Mouse (Mus musculus) erythroblast, adult 5-6 weeks (primary cell): ENCODE measurements around the gene Cnr1. TPM values are rescaled to one million over a fixed set of nuclear protein-coding genes. Genes with fewer than 3 reads are reported as not detected.

ENCODE experiments used
- ATAC-seq: replicated peaks from 2 replicates; pipeline ENCODE4 v1.8.0; 2016; ENCODE audit warnings: moderate number of reproducible peaks, mild to moderate bottlenecking, moderate TSS enrichment, inconsistent platforms; ENCODE audit not compliant: poor library complexity, low FRiP score, severe bottlenecking
- total RNA-seq, 2 experiments: library from RNA; stranded (forward) in 1 of 2; stranded (reverse) in 1 of 2; fragments of 150-400 nt in 1 of 2; fragments of 200-764, 138-1000 nt in 1 of 2; gene quantifications; 2 replicates each; pipeline versions ENCODE4 v1.2.3 to v1.2.4; 2015 to 2017; ENCODE audit warnings: low replicate concordance in 2 of 2

Cnr1 gene
- total RNA-seq (2015; ENCODE audit: low replicate concordance) (not detected in 2 replicates), total RNA-seq (2017; ENCODE audit: low replicate concordance) (not detected in 2 replicates)

DNA sequence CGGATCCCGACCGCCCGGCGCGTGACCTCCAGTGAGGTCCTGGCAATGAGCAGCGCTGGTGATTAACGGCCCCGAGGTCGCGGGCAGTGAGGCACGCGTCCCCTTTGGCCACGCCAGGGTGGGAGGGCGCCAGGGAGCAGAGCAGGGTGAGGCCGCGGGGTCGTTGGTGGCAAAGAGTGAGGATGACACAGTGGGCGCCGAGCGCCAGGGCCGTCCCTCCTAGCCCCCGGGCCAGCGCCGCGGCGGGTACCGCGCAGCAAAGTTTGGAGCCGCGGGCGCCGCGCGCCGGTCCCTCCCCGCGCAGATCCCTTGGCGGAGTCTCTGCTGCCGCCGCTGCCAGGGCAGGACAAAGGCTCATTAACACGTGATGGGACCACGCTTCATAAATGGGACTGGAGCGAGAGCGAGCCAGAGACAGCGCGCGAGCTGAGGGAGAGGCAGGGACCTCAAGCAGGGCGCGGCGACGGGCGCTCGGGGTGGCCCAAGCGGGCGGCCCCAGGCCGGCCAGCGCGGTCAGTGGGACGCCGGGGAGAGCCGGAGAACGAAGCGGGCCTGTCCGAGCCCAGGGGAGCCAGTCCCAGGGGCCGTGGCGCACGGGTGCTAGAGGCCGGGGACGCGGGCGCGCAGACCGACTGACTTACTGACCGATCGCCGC is at the start of gene Cnr1:
Cnr1 (plus strand) TSS at position 360 of the 655 bp plus-strand sequence.
- no peak for ATAC-seq

DNA sequence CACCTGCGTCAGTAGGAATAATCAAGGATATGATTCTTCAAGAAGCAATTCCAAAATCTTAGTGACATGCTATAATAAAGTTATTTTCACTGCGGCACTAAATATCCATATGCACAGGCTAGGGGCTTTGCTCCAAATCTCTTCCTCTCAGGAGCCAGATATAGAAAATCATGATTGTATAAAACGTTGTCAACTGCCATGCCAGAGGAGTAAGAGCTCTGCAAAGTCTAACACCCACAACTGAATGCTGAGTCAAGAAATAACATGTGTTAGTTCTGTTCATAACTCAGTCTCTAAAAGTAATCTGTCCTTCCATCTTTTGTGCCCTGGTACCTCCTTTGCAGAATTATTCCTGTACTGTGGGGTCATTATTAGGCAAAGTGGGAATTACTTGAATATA is 44.4 kb upstream of the Cnr1 start:
- no peak for ATAC-seq

DNA sequence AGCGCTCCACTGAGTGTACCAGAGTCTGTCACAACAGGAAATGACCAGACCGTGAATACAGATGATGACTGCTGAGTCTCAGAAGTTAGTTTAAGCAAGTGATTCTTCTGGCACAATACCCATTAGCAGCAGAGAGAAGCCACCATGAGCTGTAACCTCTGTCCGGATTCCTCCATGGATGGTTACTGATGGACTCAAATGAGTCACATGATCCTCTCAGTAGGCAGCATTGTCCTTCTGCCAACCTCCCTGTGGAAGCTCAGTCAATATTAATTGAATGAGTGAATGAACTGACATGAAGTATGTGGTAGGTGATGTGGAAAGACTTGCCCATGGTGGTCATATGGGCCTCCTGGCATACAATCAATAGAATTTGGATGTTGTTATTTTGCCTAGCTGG is 38.4 kb upstream of the Cnr1 start:
- no peak for ATAC-seq

GRCm38 (mm10) chr4:33889976-33890375 is 34.4 kb upstream of the Cnr1 start:
- ATAC-seq = no peak

DNA sequence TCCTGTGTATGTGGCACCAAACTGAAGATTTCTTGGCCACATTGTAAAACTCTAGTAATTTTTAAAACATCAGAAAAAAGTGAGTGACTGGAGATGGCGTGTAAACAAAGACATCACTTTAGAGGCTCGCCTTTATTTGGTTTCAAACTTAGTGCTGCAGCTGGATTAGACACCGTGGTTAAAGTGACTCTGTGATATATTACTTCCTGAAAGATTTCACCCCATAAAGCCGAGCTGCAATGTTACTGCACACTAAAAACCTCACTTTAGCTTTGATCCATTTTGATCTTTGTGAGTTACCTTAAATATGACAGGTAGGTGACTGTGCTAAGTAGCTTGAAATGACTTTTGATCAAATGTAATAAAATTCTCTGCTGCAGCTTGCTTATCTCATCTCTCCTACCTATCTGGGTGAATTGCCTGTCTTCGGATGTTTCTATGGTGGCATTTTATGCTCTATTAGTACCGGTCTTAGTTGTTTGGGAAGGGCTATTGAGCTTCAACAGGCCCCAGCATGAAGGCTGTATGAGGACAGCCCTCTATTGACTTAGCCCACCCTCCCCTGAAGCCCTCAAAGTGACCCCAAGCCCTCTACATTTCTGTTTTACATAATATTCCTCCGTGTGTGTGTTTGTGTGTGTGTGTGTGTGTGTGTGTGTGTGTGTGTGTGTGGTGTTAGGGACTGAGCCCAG is 32.1 kb upstream of the Cnr1 start:
- ATAC-seq = no peak

DNA sequence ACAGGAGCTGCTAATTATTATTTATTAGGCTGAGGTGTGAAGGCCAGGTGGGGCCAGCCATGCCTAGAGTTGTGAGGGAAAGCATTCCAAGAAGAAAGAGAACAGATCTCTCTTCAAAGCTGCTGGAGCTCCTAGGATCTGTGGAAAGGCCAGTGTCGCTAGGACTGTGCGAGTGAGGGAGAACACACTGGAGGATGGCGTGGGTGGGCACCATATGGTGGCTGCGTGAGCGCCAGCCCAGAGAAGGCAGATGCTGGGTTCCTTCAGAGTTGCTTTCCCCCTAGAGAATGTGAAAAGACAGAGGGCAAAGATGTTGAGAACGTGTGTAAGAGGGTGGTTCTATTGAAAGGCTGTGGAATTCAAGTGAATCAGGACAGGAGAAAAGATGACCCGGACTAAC is 30.6 kb upstream of the Cnr1 start:
- ATAC-seq = no peak

DNA sequence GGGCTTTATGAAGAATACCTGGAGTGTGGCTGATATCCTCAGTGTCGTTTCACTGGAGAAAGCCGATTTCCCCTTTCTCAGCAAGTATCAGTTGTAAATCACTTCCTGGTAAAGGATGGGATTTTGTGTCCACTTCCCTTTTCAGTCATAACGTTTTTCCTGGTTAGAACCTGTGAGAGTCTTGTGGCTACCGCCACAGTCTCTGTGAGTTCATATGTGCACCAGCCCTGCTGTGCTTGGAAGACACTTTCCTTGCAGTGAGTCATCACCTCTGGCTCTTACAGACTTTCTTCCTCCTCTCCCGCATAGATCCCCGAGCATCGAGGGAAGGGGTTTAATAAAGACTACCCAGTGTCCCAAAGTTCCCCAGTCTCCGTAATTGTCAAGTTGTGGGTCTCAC is 29.3 kb upstream of the Cnr1 start:
- no peak for ATAC-seq

DNA sequence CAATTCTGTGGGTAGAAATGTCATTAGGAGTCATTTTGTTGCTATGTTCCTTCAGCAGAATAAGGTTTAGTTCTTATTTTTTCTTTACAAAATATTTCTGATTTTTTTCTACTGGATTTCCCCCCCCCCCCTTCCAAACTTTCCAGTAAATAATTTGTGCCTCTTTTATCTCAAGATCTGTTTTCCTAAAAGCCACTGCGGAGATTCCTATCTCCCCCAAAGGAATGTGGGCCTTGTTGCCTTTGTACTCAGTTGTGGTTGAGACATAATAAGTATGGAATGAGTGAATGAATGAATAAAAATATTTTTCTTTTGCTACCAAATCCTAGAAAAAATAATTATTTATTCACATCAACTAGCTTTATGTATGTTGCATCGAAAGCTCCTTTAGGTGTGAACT is 28.9 kb upstream of the Cnr1 start:
- ATAC-seq = no peak

DNA sequence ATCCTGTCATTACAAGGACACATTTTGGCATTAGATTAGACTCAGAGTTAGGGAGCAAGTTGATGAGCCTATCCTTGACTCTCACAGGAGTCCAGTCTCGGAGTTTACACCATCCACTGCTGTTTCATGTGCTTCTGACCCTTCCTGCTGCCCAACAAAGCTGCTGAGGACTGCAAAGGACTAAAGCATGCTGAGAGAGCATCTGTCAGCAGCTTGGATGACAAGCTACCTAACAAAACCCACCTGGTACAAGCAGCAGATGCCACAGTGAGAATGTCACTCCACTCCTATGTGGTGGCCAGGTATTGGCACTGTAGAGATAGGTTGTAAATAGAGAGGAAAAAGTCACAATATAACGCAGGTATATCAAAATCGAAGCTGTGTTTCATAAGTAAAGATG is 22.7 kb upstream of the Cnr1 start:
- ATAC-seq = no peak

- no peak for ATAC-seq
These were observed 20.5 kb upstream of the Cnr1 start for GRCm38 (mm10) chr4:33903812-33904340.

GRCm38 (mm10) chr4:33904826-33905225 is 19.6 kb upstream of the Cnr1 start:
- no peak for ATAC-seq

- ATAC-seq = no peak
These were observed 15.6 kb upstream of the Cnr1 start for GRCm38 (mm10) chr4:33908786-33909185.

DNA sequence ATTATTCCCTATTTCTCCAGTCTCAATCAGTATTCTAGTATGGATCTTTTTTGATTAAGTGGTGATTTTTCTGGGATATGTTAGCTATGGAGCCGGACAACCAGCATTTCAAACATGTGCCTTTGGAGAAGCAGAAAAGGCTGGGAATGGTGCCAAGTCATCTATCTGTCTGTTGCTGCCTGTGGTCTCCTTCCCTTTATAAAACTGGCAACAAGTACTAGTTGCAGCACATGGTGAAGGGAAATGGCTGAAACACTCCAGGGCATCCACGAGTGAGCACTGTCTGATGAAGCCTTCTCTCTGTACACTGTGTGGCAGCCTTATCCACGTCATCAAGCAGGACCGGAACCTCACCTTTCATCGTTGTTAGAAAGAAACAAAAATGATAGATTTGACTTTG is 8.7 kb upstream of the Cnr1 start:
- no peak for ATAC-seq

- no peak for ATAC-seq
These were observed 3.6 kb upstream of the Cnr1 start for GRCm38 (mm10) chr4:33920807-33921206.

GRCm38 (mm10) chr4:33923151-33923760 is 1.1 kb upstream of the Cnr1 start:
- no peak for ATAC-seq

GRCm38 (mm10) chr4:33923761-33924233 is 596 bp upstream of the Cnr1 start:
- ATAC-seq = no peak

- ATAC-seq = no peak
These were observed 474 bp downstream of the Cnr1 start for GRCm38 (mm10) chr4:33924889-33925245.

DNA sequence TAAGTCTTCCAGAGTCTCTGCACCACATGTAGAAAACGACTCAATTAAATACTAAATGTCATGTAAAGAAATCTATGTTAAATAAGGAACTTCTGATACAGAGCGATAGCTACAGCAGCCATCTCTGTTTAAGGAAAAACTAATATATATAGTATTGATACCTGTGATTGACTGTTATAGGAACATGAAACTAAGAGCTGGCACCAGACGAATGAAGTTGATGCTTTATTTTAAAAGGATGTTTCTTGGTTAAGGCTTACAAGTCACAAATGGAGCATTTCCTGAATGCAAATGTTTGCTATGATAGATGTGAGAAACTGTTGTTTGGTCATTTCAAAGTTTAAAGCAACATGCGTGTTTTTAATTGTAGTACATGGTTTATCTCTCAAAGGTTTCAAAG is 1.1 kb downstream of the Cnr1 start:
- no peak for ATAC-seq

DNA sequence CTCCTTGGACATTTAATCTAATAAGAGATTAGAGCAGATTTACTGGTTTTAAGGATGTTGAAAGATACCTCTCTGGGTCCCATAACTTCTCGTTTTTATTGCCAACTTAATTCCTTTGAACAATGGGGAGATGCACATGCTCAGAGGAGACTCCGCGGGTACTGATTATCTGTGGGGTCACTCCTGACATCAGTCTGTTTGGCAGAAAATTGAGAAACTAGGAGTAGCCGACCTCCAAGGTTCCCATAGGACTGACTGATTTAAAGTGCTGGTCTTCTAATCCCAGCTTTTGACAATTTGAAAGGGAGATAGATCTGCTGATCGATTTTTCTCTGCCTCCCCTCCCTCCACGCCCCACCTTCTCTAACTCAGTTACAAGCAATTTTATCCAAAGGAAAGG is 1.6 kb downstream of the Cnr1 start:
- ATAC-seq = no peak

DNA sequence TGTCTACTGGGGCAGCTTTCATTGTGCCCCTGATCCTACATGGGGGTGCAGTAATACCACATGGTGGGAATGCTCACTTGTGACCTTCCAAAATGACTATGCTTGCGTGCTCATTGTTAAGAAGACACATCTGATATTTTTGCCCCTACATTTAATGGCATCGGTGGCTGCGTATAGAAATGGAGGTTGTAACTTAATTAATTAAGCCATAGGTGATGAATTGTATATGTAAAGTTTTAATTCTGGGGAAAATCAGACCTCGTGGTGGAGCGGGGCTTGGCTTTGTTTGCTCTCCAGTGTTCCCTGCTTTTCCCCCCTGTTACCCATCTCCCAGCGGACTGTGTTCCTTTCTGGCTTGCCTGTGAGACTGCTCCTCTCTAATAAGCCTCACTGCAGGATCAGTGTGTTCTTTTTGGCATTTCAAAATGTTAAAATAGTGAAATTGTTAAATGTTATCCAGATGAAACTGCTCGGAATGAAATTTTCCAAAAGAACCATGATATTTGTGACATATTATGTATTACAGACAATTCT is 2.4 kb downstream of the Cnr1 start:
- ATAC-seq = no peak

- no peak for ATAC-seq
These were observed 3.3 kb downstream of the Cnr1 start for GRCm38 (mm10) chr4:33927644-33928043.
